Mouse (Mus musculus) kidney, adult 2 months (tissue): ENCODE measurements around the gene Nagpa. TPM values are rescaled to one million over a fixed set of nuclear protein-coding genes. Genes with fewer than 3 reads are reported as not detected.

Experiments used
- DNase-seq: peaks from one replicate; pipeline ENCODE4 v3.0.0; 2021
- H3K27ac ChIP-seq: fragments of 200-500 bp; 2 replicates; pipeline ENCODE4 v1.5.1; 2012; ENCODE audit warnings: low read depth, low read length, control low read depth, inconsistent platforms; ENCODE audit not compliant: insufficient read depth
- H3K27me3 ChIP-seq: fragments of 200-500 bp; replicated peaks from 2 replicates; pipeline ENCODE4 v1.6.1; 2012; ENCODE audit warnings: mild to moderate bottlenecking, moderate library complexity, low read length, inconsistent platforms; ENCODE audit not compliant: control insufficient read depth, insufficient read depth
- H3K36me3 ChIP-seq: fragments of 200-500 bp; 2 replicates; pipeline ENCODE4 v1.6.1; 2012; ENCODE audit warnings: mild to moderate bottlenecking, moderate library complexity, low read length, inconsistent platforms; ENCODE audit not compliant: control insufficient read depth, insufficient read depth
- H3K4me1 ChIP-seq: fragments of 200-500 bp; 2 replicates; pipeline ENCODE4 v1.6.1; 2011; ENCODE audit warnings: low read length; ENCODE audit not compliant: control insufficient read depth, insufficient read depth
- H3K4me3 ChIP-seq: fragments of 200-500 bp; 2 replicates; pipeline ENCODE4 v1.5.1; 2011; ENCODE audit warnings: mild to moderate bottlenecking, low read depth, low read length, control low read depth; ENCODE audit not compliant: insufficient read depth
- CTCF ChIP-seq: fragments of 200-500 bp; conservative IDR thresholded peaks from 2 replicates; pipeline ENCODE4 v1.5.1; 2011; ENCODE audit warnings: low read depth, mild to moderate bottlenecking, control low read depth, low read length, moderate library complexity, mixed read lengths; ENCODE audit not compliant: insufficient read depth, insufficient read length
- POLR2A ChIP-seq: fragments of 200-500 bp; IDR thresholded peaks from one replicate; pipeline ENCODE4 v1.6.1; 2011; ENCODE audit warnings: low read depth, low read length, control low read depth
- WGBS: fragments of 180-500 bp; shearing (Covaris S2); methylation state at CpG from one replicate; pipeline ENCODE4 v1.1.7; 2018; 5-methylcytosine and 5-hydroxymethylcytosine counted together
- polyA plus RNA-seq: library from polyadenylated mRNA; depleted of rRNA; stranded (reverse); fragments of >200 nt; gene quantifications from 2 replicates; pipeline ENCODE4 v1.2.3, GENCODE M21; 2012

The Nagpa gene
- polyA plus RNA-seq, 1 experiment: 30.5 TPM

DNA sequence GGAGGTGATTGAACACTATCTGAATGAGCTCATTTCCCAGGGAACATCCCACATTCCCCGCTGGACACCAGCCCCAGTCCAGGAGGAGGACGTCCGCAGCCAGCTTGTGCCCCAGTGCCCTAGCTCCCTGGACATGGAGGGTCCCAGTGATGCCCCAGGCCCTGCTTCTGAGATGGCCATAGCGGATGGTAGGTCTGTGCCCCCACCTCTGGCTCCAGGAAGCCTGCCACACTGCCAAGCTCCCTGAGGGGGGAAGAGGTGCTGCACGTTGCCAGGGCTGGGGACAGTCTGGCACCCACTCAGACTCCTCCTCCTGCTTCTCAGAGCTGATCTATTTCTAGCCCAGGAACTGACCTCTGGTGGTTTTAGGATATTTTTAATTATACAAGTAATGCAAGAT lies 35.0 kb downstream of the Nagpa start:
- TF ChIP-seq POLR2A (no peak), CTCF (no peak)
- Histone ChIP-seq H3K4me1 (no peaks in the 10 kb centered on the region), H3K27me3 (no peaks in the 10 kb centered on the region), H3K36me3 (no peaks in the 10 kb centered on the region), H3K4me3 (no peak overlapping the region), H3K27ac (peak overlapping the region; percentile 60)
- peak; percentile 40 for DNase-seq
- WGBS: 60% methylated on average over 5 of the region's 5 CpGs

DNA sequence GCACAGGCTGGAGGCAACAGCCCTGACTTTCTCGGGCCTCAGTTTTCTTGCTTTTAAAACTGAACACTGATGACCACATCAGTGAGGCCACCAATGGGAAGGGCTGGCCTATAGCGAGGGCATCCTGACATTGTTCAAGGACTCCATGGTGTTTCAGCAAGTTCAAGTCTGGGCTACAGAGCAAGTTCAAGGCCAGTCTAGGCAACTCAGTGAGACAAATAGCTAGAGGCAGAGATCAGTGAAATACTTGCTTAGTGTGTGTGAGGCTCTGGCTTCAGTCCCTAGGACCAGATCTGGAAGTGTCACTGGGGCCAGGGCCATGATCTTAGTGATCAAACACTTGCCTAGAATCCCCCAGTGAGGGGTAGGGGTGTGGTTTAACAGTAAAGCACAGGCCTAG lies 35.8 kb downstream of the Nagpa start:
- H3K27ac ChIP-seq: no peak overlapping the region
- WGBS: 87% methylated on average over 2 of the region's 2 CpGs
- no peak for DNase-seq
- no peak overlapping the region for H3K4me3 ChIP-seq
- TF ChIP-seq POLR2A: no peak
- no peaks in the 10 kb centered on the region for H3K4me1 ChIP-seq
- no peaks in the 10 kb centered on the region for H3K27me3 ChIP-seq
- H3K36me3 ChIP-seq: no peaks in the 10 kb centered on the region

DNA sequence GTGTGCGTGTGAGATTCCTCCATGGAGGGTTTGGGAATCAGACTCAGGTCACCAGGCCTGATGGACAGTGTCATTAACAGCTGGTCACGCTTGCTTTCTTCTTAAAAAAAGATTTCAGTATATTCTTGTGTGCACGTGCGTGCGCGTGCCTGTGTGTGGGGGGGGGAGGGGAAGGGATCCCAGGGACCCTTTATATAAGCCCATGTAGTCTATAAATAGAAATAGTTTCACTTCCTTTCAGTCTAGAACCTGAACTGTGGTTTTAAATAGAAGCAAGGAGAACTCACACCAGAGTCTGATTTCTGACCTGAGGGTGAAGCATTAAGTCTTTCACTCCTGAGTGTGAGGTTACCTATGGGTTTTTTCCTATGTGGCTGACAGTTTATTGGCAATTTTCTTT lies 39.5 kb downstream of the Nagpa start:
- 48% methylated on average over 6 of the region's 6 CpGs for WGBS
- H3K27ac ChIP-seq: no peak overlapping the region
- H3K27me3 ChIP-seq: no peaks in the 10 kb centered on the region
- DNase-seq: no peak
- H3K4me3 ChIP-seq: no peak overlapping the region
- no peaks in the 10 kb centered on the region for H3K36me3 ChIP-seq
- H3K4me1 ChIP-seq: no peaks in the 10 kb centered on the region
- TF ChIP-seq CTCF (no peak), POLR2A (no peak)

DNA sequence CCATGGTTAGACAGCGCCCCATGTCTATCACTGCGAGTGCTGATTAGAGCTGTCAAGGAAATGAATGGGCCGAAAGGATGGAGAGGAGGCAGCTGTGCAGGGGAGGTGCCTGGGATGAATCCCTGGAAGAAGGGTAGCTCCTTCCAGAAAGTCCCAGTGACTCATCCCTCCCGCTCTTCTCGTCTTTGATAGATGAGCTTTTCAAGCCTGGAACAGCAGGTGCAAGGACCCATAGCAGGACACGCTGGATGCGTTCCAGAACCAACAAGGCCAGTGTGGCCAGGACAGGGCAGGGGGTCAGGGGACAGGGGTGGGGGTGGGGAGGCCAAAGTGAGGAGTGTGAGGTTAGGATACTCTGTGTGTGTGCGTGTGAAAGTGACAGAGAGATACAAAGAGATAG lies 44.6 kb downstream of the Nagpa start:
- no peak for DNase-seq
- 50% methylated on average over 8 of the region's 8 CpGs for WGBS

DNA sequence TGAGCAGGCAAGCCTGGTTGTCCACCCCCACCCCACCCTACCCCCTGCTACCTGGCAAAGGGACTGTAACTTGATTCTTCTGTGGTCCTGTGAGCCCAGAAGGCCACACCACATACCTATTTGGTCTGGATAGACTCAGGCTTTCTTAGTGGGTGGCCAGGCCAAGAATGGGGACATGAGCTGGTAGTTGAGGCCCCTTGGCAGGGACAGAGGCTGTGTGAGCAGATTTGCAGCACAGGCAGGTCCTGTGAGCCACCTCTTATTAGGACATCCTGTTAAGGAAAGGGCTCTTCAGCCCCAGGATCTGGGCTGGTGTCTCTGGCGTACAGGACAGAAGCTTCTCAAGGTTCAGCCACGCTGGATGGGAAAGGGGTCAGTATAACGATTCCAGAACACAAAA lies 46.7 kb downstream of the Nagpa start:
- Histone ChIP-seq H3K27me3 (no peaks in the 10 kb centered on the region), H3K4me1 (no peaks in the 10 kb centered on the region), H3K36me3 (no peaks in the 10 kb centered on the region), H3K4me3 (no peak overlapping the region), H3K27ac (no peak overlapping the region)
- WGBS: 82% methylated on average over 3 of the region's 3 CpGs
- TF ChIP-seq POLR2A (no peak), CTCF (no peak)
- no peak for DNase-seq

More for the DNA sequence above, 44.6 kb downstream of the Nagpa start:
- no peak for TF ChIP-seq POLR2A
- no peak for TF ChIP-seq CTCF
- Histone ChIP-seq H3K36me3 (no peaks in the 10 kb centered on the region), H3K4me1 (no peaks in the 10 kb centered on the region), H3K27me3 (no peaks in the 10 kb centered on the region), H3K4me3 (no peak overlapping the region), H3K27ac (no peak overlapping the region)

DNA sequence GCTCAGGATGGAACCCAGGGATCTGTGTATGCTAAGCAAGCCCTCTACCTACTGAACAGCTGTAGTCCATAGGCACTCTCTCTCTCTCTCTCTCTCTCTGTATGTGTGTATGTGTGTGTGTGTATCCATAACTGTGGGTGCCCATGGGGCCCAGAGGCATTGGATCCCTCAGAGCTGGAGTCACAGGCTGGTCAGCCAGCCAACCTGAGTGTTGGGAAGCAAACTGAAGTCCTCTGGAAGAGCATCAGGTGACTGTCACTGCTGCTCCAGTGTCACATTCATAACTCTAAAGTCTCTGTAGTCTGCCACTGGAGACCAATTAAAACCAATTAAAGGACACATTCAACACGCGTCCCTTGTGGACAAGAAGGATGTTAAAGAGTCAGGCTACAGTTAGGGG lies 47.3 kb downstream of the Nagpa start:
- Histone ChIP-seq H3K36me3 (no peaks in the 10 kb centered on the region), H3K27ac (no peak overlapping the region), H3K4me3 (no peak overlapping the region), H3K27me3 (no peaks in the 10 kb centered on the region), H3K4me1 (no peaks in the 10 kb centered on the region)
- no peak for TF ChIP-seq CTCF
- 57% methylated on average over 2 of the region's 2 CpGs for WGBS
- no peak for DNase-seq

DNA sequence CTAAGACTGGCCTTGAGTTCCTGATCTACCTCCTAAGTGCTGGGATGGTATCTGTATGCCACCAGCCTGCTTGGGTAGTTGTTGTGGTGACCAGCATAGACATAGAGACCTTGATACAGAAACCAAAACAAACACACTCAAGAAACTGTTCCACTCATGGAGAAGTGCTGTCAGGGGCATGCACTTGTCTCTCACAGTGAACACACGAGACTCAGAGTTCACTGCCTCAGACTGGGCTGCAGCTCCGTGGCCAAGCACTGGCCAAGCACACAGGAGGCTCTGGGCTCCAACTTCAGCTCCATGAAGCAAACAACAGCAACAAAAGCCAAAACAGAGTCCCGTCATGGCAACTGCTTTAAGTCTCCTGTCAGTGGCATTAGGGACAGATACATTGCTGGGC lies 48.8 kb downstream of the Nagpa start:
- Histone ChIP-seq H3K36me3 (no peaks in the 10 kb centered on the region), H3K27me3 (no peaks in the 10 kb centered on the region), H3K4me3 (no peak overlapping the region), H3K27ac (no peak overlapping the region), H3K4me1 (no peaks in the 10 kb centered on the region)
- 54% methylated on average over 3 of the region's 3 CpGs for WGBS
- no peak for TF ChIP-seq CTCF
- no peak for TF ChIP-seq POLR2A
- no peak for DNase-seq
